Mouse (Mus musculus): ENCODE measurements at regions not wholly inside any gene's neighbourhood (a gene's known extent, or its start where the extent isn't known, plus 50 kb on each side); places are given as distances from the start of the nearest gene placed in this dataset.

DNA sequence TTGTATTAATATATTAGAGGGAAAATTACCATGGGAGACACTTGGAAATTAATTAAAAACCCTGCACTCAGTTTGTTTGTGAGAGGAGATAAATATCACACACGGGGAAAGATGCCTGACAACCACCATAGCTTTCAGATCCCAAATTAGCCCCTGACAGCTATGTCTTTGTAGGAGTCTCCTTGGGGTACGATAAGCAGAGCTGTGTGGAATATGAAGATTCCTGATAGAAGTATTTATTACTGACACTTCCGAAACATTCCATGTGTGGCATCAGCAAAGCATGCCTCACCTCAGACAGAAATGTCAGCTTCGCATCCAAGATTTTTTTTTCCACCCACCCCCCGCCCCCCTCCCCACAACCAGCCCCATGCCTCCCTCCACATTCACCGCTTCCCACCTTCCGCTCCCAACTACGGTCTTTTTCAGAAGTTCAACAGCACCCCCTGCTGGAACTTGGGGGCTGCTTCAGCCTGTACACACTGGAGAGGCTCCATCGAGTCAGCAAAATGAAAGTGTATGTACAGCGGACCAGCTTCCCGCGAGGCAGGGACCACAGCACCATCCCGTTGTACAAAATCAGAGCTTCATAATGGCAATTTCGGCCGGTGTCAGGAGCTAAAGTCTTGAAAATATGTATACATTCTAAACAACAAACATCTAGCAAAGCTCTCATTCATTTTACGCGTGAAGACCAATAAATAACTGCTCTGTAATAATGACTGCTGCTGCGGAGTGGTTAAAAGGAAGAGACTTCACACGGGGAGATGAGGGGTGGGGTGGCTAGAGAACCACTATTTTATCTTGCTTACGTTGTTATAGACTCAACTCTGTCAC lies 66.7 kb downstream of the Rwdd3 start:
- peak; percentile 92 to 93 for DNase-seq (ENCODE audit: low spot score in 2 of 2)

DNA sequence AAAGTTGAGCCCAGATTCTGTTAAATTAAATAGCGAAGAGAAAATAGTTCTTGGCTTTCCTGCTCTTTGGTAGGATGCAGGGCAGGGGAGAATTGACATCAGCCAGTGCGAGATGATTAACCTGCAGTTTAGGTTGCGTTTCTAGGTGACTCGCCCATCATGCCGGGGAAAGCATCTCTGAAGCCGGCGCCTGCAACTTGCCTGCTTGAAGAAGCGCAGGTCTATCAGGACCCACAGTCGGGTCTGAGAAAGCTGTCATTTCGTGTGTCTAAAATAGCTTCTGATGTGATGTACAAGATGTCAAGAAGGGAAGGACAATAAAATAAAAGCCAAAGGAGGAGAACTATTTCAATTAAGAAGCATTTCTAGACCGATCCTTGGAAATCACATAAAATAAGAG lies 68.6 kb downstream of the Rwdd3 start:
- no peak for DNase-seq (ENCODE audit: low spot score in 2 of 2)

DNA sequence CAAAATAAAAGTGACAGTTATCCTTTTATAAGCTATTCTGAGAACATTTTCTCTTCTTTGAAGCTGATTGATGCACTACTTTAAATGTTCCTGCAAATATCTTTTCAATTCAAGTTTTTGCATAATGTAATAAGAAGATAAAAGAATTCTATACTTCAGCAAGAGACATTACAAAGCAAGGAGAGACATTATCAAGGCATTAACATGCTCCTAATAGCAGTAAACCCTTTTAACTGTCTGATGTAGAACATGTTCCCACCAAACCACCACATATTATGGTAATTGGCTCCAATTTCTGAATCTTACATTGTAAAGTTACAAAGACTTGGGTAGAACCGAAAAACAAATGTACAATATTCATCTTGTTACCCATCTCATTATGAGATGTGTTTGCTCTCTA lies 69.4 kb downstream of the Rwdd3 start:
- DNase-seq (ENCODE audit: low spot score in 2 of 2): no peak

DNA sequence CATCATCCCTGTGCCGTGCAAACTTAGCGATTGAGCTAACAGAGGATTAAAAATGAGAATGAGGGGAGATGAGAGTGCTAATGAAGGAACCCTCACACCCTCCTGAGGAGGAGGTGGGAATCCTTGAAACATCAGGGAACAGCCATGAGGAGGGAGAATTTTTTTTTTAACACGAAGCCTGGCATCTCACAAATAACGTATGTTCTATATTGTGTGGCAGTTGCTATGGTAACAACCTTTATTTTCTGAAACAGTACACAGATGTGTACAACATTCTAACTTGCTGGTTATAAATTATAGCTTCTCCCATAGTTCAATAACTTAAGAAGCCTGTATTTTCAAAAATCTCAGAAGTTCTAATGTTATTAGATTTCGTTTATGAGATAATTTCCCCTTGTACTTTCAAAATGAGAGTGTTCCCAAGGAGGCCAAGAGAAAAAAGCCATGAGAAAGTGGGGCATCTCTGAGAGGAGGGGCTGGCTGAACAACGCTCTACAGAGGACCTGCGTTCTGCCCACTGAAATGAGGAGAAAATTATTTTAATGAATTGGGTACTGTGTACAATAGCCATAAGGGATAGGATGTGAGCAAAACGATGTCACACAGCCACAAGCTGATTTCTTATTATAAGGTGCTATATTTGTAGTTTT lies 71.2 kb downstream of the Rwdd3 start:
- no peak for DNase-seq (ENCODE audit: low spot score in 2 of 2)

DNA sequence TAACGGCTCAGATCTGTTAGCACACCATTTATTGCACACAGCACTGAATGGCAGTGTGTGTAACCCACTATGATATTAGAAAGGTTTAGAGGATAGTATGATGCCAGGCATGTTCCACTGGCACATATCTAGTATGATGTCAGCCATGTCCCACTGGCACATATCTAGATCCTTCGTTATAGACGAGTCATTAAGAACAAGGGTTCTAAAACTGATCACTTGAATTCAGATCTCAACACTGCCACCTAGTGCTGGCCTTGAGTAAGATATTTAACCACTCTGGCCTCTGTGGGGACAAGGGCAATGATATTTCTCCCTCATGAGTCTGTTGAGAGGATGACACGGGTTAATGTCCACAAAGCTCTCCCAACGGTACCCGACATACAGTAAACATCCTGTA lies 78.0 kb downstream of the Rwdd3 start:
- DNase-seq (ENCODE audit: low spot score in 2 of 2): peak; percentile 39 to 57

DNA sequence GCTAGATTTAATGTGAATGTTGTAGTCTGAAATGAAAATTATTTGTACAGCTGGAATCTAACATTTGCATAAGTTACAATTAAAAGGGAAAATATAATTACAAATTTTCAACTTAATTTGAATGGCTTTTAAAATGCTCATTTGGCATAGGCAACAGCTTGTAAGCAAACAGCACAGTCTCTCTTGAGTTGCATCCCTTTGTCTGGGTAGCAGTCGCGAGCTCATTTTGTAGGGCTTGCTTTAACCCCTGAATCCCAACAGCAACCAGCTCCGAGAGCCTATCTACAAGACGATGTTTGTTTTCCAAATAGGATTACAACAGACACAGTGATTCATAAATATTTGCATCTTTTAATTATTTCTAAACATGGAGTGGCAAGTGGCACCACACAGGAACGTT lies 82.8 kb downstream of the Rwdd3 start:
- peak in 1 of 2 experiments; percentile 16 for DNase-seq (ENCODE audit: low spot score in 2 of 2)

DNA sequence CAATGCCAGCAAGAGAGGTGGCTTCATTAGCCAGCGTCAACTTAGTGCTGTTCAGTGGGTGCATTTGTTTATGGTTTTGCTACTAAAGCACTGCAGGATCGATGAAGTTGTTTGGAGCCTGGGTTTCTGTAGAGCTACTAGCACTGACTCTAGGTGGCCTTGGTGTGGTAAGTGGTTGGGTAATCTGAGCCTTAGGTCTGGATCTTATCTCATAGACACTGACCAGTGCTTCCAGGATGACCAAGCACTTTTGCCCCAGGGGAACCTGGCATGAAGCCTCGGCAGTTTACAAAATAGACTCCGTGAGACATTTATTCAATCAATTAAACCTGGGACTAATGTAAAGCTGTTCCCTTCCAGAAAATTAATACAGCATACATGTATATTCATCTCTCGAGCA lies 102.8 kb downstream of the Rwdd3 start:
- no peak for DNase-seq (ENCODE audit: low spot score in 2 of 2)

DNA sequence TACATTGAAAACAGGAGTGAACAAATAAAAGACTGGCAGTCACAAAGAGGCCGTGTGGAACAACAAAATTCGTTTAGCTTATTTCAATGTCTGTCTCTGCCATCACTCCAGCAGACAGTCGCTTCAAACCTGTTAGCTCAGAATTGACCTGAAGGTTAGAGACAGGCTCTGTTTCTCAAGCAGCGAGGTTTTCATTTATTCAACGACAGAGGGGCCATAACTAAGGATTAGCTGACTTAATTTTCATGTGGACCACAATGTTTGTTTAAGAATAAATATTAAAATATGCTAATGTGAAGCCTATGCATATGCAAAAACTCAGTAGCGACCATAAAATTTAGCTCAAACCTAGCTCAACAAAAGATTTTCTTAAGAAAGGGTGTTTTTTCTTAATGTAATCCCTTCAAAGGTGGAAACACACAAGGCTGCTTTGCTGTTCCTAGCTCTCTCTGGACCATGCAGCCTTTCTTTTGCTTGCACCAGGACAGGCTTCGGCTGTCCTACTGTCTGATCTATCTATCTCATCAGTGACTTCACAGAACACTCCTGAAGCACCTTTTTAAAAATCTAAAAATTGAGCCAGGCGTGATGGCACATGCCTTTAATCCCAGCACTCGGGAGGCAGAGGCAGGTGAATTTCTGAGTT lies 135.5 kb downstream of the Rwdd3 start:
- DNase-seq (ENCODE audit: low spot score in 2 of 2): no peak

DNA sequence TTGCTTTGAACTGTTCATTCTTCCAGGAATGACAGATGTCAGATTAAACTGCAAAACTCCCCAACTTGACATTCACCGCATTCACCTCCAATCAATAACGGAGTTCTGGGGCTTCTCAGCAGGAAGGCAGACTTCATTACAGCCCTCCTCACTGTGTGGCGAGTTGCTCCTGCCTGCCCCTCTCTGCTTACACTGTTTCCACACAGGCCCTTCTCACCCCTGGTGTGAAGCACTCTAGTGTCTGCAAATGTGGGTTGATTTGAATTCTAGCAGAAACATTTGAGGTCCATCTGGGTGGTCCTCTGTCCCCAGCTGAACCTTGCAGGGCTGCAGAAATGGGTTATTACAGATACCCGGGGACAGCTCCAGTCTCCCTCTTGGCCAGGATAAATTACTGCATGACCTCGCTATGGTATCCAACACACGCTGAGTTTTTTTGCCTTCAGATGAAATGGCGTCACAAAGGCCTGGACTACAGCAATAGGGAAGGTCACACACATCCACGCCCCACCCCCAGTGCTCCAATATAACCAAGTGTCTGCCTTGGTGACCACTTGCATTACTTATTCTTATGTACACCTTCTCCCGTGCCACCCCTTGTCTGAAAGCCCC lies 145.8 kb downstream of the Rwdd3 start:
- no peak for DNase-seq (ENCODE audit: low spot score in 2 of 2)

DNA sequence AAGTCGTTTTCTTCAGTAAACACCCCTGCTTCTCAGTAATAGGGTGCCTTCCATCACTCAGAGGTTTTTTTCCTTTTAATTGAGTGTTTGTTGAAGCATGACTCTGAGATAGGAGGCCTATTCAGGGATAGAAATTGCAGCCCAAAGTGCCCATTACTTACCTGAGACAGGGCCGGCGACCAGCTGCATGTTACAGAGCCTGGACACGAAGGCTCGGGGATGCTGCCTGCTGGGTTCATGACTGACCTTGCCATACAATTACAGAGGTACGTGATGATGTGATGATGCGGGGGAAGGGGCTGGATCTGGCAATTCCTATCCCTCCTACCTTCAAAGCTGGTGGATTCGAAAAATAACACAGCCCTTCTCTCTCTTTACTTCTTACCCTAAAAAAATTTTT lies 146.7 kb downstream of the Rwdd3 start:
- DNase-seq (ENCODE audit: low spot score in 2 of 2): no peak

DNA sequence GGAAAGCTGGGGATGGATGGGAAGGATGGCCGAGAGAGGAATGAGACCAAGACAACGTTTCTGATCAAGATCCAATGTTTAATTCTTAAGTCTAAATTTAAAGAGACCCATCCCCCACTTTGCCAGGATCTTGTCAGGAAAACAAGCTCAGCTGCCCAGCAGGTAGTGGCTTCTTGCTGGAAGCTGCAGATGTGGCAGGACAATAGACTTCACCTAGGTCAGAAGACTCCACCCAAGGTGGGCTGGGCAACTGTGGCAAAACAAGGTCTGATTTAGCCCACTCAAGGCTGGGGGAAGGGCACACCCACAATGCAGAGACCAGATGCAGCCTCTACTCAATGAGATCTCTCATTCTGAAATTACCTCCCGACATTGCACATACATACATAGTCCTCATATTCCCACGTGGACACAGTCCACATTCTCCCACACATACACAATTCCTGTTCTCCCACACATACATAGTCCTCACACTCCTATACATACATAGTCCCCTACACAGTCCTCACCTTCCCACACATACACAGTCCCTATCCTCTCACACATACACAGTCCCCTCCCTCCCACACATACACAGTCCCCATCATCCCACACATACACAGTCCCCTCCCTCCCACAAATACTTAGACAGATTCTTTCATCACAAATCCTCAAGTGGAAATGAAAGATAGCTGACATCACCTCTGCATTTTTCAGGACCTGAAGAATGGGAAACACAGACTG lies 150.2 kb downstream of the Rwdd3 start:
- no peak for DNase-seq (ENCODE audit: low spot score in 2 of 2)

DNA sequence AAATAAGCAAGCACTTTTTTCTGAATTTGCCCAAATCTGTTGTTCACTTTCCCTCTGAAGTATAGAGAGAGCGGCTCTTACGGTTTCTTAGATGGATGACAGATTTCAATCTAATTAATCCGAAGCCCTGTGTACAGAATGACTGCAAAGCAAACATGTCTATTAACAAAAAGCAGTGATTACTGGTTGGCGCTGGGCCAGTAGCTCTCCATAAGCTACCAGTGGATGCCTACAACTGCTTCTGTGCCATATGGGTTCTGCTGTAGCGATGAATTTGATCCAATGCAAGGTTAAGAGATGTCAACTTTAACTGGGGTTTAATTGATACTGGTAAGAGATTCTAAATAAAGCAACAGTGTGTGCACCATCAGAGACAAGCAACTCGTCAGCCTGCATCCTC lies 162.3 kb downstream of the Rwdd3 start:
- DNase-seq (ENCODE audit: low spot score in 2 of 2): peak; percentile 51 to 66

DNA sequence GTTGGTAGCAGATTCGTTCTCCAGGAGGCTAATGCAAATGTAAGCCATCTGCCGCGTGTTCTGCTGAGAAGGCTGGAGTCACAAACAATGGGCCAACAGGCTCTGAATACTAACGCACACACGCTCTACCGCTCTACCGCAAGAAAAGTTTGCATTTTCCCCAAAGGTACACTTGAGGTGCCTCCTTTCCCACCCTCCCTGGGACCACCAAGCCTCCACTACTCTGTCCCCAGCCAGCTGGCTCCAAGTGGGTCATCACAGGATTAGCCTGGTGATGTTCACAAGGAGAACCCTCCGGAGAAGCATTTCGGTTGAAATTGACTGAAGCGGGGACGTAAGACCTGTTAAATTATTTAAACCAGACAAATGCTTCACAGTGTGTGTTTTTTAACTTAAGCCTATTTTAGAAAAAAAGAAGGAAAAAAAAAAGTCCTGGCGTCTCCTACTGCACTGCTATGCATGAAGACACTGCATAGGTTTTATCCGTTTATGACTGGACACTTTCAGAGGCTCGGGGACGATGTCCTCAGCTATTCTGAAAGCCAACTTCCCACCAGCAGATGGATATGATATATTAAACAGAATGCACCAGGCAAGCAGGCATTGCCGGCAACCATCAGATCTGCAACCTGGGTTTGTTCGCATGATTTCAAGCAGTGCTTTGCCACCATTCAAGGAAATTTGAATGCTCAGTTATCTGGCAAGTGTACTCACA lies 187.8 kb downstream of the Rwdd3 start:
- peak; percentile 65 to 81 for DNase-seq (ENCODE audit: low spot score in 2 of 2)

DNA sequence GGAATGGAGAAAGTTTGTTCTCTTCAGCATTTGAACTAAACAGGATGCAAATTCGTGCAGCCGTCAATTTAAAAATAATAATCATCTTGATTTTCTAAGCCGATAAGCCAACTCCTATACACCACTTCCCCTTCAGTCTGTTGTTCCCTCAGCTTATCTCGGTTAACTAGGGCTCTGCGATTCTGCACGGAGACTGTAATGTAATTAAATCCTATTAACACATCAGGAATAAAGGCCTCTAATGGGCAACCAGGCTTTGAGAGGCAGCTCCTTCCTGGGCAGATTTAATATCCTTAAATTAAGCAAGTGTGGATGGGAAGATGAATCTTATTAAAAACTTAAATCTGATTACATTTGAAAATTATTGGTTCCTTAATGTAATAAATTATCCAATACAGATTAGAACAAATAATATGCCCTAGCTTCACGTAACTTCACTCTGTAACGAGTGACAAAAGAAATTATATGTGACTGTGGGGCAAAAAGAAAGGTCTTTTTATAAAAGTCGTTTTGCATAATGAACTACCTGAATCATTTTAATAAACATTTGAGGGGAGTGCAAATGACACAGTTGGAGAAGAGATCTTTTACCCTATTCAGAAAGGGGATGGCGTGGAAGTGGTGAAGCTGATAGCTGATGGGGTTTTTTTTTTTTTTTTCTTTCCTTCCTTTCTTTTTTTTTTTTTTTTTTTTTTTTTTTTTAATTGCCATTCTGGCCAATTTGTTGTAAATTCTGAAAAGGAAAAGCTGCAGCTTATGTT lies 188.5 kb downstream of the Rwdd3 start:
- DNase-seq (ENCODE audit: low spot score in 2 of 2): no peak

DNA sequence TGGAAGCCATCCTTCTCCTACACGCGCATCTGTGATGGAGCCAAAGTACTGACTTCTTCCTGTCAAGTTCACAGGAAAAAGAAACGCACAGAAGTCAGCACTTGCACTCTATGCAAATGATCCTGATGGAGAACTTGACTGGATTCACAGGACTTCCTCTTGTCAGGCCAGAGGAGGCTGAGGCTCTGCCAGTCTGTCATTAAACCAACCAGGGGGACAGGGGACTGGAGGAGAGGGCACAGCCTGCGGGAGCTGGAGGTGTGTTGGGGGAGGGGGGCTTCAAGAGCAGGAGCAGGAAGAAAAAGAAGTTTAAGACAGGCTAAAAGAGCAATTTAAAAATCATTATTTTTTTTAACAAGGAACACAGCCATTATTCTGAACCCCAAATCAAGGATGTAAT lies 189.3 kb downstream of the Rwdd3 start:
- no peak for DNase-seq (ENCODE audit: low spot score in 2 of 2)

DNA sequence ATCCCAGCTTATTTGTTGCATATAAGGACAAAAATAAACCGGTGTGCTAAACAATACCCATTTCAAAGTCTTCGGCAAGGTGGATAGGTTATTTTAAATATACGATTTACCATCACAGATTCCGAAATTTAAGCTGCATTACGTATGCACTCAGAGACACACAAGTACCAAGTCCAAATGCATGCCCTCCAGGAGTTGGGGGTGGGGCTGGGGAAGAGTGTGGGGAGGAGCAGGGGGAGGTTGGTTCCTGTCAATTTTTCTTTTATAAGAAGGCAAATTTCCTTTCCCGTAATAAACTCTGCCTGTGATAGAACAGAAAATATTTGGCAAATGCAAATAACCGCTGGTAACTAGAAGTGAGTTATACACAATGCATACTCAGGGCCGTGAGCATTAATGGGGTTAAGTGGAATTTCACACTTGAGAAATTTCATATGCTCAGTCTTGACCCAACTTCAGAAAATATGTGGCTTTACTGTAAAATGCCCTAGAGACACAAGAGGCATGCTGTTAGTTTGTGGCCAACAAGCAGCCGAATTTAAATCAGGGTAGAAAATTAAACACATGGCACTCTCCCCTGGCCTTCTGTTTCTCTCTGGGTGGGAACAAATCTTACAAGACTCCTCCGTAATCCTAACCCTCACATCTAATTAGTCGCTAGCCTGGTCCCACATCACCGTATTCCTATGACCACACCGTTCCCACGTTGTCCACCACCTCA lies 200.6 kb downstream of the Rwdd3 start:
- no peak for DNase-seq (ENCODE audit: low spot score in 2 of 2)

DNA sequence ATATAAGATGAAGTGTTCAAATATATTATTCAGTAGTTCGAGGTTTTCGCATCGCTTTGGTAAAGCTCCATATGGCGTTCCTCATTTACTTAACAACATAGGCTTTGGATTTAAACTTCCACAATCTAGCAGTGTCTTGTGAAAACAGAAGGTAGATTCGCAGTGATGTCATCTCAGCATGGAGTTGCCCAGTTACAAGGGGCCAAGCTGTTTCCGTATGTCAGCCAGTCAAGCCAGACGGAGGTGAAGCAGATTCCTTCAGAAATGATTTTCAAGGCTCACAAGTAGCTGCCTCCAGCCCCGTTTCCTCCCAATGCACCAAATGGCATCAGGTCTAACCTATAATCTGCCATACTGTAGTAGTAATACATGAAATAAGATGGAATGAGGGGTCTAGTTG lies 224.6 kb downstream of the Rwdd3 start:
- DNase-seq (ENCODE audit: low spot score in 2 of 2): no peak

DNA sequence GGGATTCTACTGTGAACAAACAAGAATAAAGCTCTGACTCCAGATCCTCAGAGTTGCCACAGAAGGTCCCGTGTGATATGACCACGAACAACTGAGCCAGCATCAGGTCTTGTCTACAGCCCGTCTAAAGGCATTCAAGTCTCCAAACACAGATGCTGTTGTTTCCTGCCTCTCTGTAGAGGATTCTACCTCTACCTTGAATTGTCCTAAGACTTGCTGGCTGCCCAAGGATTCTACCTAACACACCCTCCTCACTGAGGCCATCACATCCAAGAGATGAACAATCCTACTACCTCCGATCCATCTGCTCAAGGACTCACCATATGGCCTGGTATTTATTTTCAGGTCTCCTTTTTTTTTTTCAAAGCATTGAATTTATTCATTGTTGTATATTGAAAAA lies 237.1 kb downstream of the Rwdd3 start:
- no peak for DNase-seq (ENCODE audit: low spot score in 2 of 2)

DNA sequence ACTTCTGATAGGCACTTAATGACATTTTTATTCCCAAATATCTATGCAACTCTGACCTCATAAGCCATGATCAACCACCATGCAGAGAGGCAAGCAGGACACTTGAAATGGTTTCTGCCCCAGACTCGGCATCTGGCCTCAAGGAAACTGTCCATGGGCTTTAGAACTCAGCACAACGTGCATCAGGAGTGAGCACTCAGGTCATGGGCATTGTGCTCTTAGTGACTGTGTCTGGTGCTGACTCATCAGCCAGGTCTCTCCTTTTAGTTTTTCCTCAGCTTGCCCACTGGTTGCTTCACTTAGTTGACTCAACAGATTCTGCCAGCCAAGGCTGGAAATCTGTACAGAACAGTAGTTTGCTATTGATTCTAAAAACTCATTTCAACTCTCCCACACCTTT lies 251.1 kb downstream of the Rwdd3 start:
- DNase-seq (ENCODE audit: low spot score in 2 of 2): no peak

DNA sequence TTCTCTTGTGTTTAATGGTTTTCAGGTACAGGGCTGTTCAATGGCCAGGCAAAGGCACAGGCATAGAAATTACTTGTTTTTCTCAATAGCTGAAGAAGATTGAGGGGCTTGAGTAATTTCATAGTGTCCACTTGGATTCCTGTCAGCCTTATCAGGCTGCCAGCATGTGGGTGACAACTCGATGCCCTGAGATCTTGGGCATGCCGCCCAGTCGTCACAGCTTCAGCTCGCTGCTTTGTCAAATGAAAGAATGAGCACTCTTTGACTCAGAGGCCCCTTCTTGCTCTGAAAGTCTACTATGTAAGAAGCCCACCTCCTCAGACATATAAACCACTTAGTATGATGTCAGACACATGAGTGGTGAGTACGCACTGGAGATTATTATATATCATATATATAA lies 272.6 kb downstream of the Rwdd3 start:
- DNase-seq (ENCODE audit: low spot score in 2 of 2): peak; percentile 24 to 38
